Mouse (Mus musculus): ENCODE data around the gene Tef. TPM values are rescaled to one million over a fixed set of nuclear protein-coding genes. Genes with fewer than 3 reads are reported as not detected.
A peak's percentile ranks its signal among the peaks of the same experiment; 100 is the strongest.

Gene Tef
- polyA plus RNA-seq, 1 experiment from 2014 or later, result 25.5 TPM

GRCm38 (mm10) chr15:81804172-81804571, 2.0 kb downstream of the Tef start:
- DNase-seq (ENCODE audit: low spot score) (no peak), ATAC-seq (ENCODE audit: low read depth) (no peak)
- Histone ChIP-seq H3K9ac (ENCODE audit: low read depth, low read length) (no peak overlapping the region), H3K4me3 (ENCODE audit: low read depth, low read length) (no peak overlapping the region), H3K27ac (replicated peaks; ENCODE audit: low read depth, low read length) (no peak overlapping the region), H3K4me1 (ENCODE audit: control insufficient read depth, insufficient read depth, low read length) (peaks cover 49% of the 10 kb centered on the region), H3K4me2 (ENCODE audit: low read depth, low read length) (peak overlapping the region; percentile 80; the same call in 1 of the 2 replicates), H3K27me3 (replicated peaks; ENCODE audit: control insufficient read depth, insufficient read depth, low read length) (no peaks in the 10 kb centered on the region), H3K36me3 (ENCODE audit: control insufficient read depth, insufficient read depth, low read length) (no peaks in the 10 kb centered on the region), H3K9me3 (ENCODE audit: control insufficient read depth, low read length) (no peaks in the 10 kb centered on the region)
- 50% methylated on average over 1 of the region's 1 CpGs for WGBS

GRCm38 (mm10) chr15:81804883-81805282, 2.7 kb downstream of the Tef start:
- DNase-seq (ENCODE audit: low spot score) (no peak), ATAC-seq (ENCODE audit: low read depth) (no peak)
- H3K36me3 ChIP-seq (ENCODE audit: control insufficient read depth, insufficient read depth, low read length), result no peaks in the 10 kb centered on the region
- WGBS, result 68% methylated on average over 3 of the region's 3 CpGs
- no peak overlapping the region for H3K9ac ChIP-seq (ENCODE audit: low read depth, low read length)
- H3K9me3 ChIP-seq (ENCODE audit: control insufficient read depth, low read length), result no peaks in the 10 kb centered on the region
- H3K4me3 ChIP-seq (ENCODE audit: low read depth, low read length), result no peak overlapping the region
- H3K27me3 ChIP-seq (replicated peaks; ENCODE audit: control insufficient read depth, insufficient read depth, low read length), result no peaks in the 10 kb centered on the region
- peaks cover 56% of the 10 kb centered on the region for H3K4me1 ChIP-seq (ENCODE audit: control insufficient read depth, insufficient read depth, low read length)
- peak overlapping the region; percentile 48 for H3K27ac ChIP-seq (replicated peaks; ENCODE audit: low read depth, low read length)
- no peak overlapping the region for H3K4me2 ChIP-seq (ENCODE audit: low read depth, low read length)

DNA sequence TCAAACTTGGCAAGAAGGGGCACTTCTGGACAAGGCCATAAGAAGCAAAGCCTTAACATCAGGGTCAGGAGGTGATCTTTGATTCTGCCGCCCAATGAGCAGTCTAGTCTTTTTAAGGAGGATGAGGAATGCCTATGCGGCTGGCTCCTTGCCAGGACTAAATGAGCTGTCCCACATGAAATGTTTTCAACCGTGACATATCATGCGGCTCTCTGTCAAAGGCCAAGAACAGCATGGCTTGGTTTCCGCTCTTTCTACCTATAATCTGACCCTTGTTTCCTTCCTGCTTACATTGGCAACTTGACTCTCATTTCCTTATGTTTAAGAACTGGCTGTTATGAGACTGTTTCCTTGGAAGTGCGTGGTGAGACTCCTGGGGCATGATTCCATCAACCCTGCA, 3.4 kb downstream of the Tef start:
- no peak overlapping the region for H3K4me3 ChIP-seq (ENCODE audit: low read depth, low read length)
- H3K36me3 ChIP-seq (ENCODE audit: control insufficient read depth, insufficient read depth, low read length), result no peaks in the 10 kb centered on the region
- peak; percentile 68 for DNase-seq (ENCODE audit: low spot score)
- H3K9ac ChIP-seq (ENCODE audit: low read depth, low read length), result no peak overlapping the region
- H3K4me2 ChIP-seq (ENCODE audit: low read depth, low read length), result no peak overlapping the region
- no peak for ATAC-seq (ENCODE audit: low read depth)
- peaks cover 57% of the 10 kb centered on the region for H3K4me1 ChIP-seq (ENCODE audit: control insufficient read depth, insufficient read depth, low read length)
- no peaks in the 10 kb centered on the region for H3K27me3 ChIP-seq (replicated peaks; ENCODE audit: control insufficient read depth, insufficient read depth, low read length)
- no peaks in the 10 kb centered on the region for H3K9me3 ChIP-seq (ENCODE audit: control insufficient read depth, low read length)
- peak overlapping the region; percentile 48 for H3K27ac ChIP-seq (replicated peaks; ENCODE audit: low read depth, low read length)
- 30% methylated on average over 6 of the region's 6 CpGs for WGBS

GRCm38 (mm10) chr15:81806621-81807404, 4.6 kb downstream of the Tef start:
- Histone ChIP-seq H3K4me1 (ENCODE audit: control insufficient read depth, insufficient read depth, low read length) (peaks cover 57% of the 10 kb centered on the region), H3K27ac (replicated peaks; ENCODE audit: low read depth, low read length) (no peak overlapping the region), H3K4me3 (ENCODE audit: low read depth, low read length) (no peak overlapping the region), H3K9ac (ENCODE audit: low read depth, low read length) (no peak overlapping the region), H3K9me3 (ENCODE audit: control insufficient read depth, low read length) (no peaks in the 10 kb centered on the region), H3K27me3 (replicated peaks; ENCODE audit: control insufficient read depth, insufficient read depth, low read length) (no peaks in the 10 kb centered on the region), H3K4me2 (ENCODE audit: low read depth, low read length) (no peak overlapping the region), H3K36me3 (ENCODE audit: control insufficient read depth, insufficient read depth, low read length) (no peaks in the 10 kb centered on the region)
- 77% methylated on average over 4 of the region's 4 CpGs for WGBS
- no peak for DNase-seq (ENCODE audit: low spot score)
- no peak for ATAC-seq (ENCODE audit: low read depth)

GRCm38 (mm10) chr15:81808799-81809198, 6.6 kb downstream of the Tef start:
- H3K9me3 ChIP-seq (ENCODE audit: control insufficient read depth, low read length), result no peaks in the 10 kb centered on the region
- no peak for DNase-seq (ENCODE audit: low spot score)
- H3K4me1 ChIP-seq (ENCODE audit: control insufficient read depth, insufficient read depth, low read length), result peaks cover 57% of the 10 kb centered on the region
- peak overlapping the region; percentile 96; the same call in 1 of the 2 replicates for H3K27ac ChIP-seq (replicated peaks; ENCODE audit: low read depth, low read length)
- WGBS, result 53% methylated on average over 2 of the region's 2 CpGs
- no peaks in the 10 kb centered on the region for H3K36me3 ChIP-seq (ENCODE audit: control insufficient read depth, insufficient read depth, low read length)
- no peak for ATAC-seq (ENCODE audit: low read depth)
- H3K9ac ChIP-seq (ENCODE audit: low read depth, low read length), result no peak overlapping the region
- no peak overlapping the region for H3K4me3 ChIP-seq (ENCODE audit: low read depth, low read length)
- no peak overlapping the region for H3K4me2 ChIP-seq (ENCODE audit: low read depth, low read length)
- no peaks in the 10 kb centered on the region for H3K27me3 ChIP-seq (replicated peaks; ENCODE audit: control insufficient read depth, insufficient read depth, low read length)

DNA sequence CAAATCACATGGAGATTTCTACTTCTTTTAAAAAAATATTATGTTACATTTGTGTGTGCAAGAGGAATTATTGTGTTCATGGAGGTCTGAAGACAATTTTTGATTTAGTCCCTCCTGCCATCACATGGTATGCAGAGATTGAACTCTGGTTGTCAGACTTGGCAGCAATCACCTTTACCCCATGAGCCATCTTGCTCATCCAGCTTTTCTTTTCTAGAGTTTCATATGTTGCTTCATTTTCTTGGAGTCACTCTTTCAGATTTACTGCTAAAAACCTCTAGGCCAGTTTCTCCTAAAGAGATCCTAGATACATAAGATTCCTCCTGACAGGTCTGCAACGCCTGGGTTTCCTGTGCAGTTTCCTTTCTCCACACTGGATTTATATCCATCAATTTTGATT, 7.3 kb downstream of the Tef start:
- H3K4me3 ChIP-seq (ENCODE audit: low read depth, low read length), result peak overlapping the region; percentile 67; the same call in 1 of the 2 replicates
- peak overlapping the region; percentile 96 for H3K27ac ChIP-seq (replicated peaks; ENCODE audit: low read depth, low read length)
- peaks cover 52% of the 10 kb centered on the region for H3K4me1 ChIP-seq (ENCODE audit: control insufficient read depth, insufficient read depth, low read length)
- H3K4me2 ChIP-seq (ENCODE audit: low read depth, low read length), result peak overlapping the region; percentile 70
- no peaks in the 10 kb centered on the region for H3K9me3 ChIP-seq (ENCODE audit: control insufficient read depth, low read length)
- ATAC-seq (ENCODE audit: low read depth) (no peak), DNase-seq (ENCODE audit: low spot score) (no peak)
- no peaks in the 10 kb centered on the region for H3K27me3 ChIP-seq (replicated peaks; ENCODE audit: control insufficient read depth, insufficient read depth, low read length)
- no peaks in the 10 kb centered on the region for H3K36me3 ChIP-seq (ENCODE audit: control insufficient read depth, insufficient read depth, low read length)
- WGBS, result 19% methylated on average over 1 of the region's 1 CpGs
- H3K9ac ChIP-seq (ENCODE audit: low read depth, low read length), result peak overlapping the region; percentile 66; the same call in 1 of the 2 replicates

DNA sequence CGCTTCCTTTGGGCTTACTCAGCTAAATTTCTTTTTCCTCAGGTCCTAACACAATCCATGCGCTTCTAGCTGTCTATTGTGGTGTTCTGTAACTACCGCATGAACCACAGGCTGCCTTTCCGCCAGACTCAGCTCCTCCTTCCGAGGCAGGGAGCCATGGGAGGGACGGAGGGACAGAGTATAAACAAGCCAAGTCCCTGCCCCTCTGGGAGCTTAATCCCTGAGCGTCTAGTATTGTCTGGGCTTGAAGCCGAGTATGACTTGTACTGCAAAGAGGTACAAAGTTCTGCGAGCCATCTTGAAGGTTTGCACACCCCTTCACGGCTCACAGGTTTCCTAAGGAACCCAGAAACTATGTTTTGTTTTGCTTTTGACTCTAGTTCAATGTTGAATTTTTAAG, 7.9 kb downstream of the Tef start:
- Histone ChIP-seq H3K4me1 (ENCODE audit: control insufficient read depth, insufficient read depth, low read length) (peaks cover 46% of the 10 kb centered on the region), H3K27ac (replicated peaks; ENCODE audit: low read depth, low read length) (peak overlapping the region; percentile 96), H3K9me3 (ENCODE audit: control insufficient read depth, low read length) (no peaks in the 10 kb centered on the region), H3K36me3 (ENCODE audit: control insufficient read depth, insufficient read depth, low read length) (peaks cover 3% of the 10 kb centered on the region), H3K4me3 (ENCODE audit: low read depth, low read length) (peak overlapping the region; percentile 67), H3K4me2 (ENCODE audit: low read depth, low read length) (peak overlapping the region; percentile 70), H3K9ac (ENCODE audit: low read depth, low read length) (peak overlapping the region; percentile 66), H3K27me3 (replicated peaks; ENCODE audit: control insufficient read depth, insufficient read depth, low read length) (no peaks in the 10 kb centered on the region)
- DNase-seq (ENCODE audit: low spot score) (peak; percentile 96), ATAC-seq (ENCODE audit: low read depth) (peak; percentile 58)
- WGBS, result 1% methylated on average over 10 of the region's 10 CpGs

DNA sequence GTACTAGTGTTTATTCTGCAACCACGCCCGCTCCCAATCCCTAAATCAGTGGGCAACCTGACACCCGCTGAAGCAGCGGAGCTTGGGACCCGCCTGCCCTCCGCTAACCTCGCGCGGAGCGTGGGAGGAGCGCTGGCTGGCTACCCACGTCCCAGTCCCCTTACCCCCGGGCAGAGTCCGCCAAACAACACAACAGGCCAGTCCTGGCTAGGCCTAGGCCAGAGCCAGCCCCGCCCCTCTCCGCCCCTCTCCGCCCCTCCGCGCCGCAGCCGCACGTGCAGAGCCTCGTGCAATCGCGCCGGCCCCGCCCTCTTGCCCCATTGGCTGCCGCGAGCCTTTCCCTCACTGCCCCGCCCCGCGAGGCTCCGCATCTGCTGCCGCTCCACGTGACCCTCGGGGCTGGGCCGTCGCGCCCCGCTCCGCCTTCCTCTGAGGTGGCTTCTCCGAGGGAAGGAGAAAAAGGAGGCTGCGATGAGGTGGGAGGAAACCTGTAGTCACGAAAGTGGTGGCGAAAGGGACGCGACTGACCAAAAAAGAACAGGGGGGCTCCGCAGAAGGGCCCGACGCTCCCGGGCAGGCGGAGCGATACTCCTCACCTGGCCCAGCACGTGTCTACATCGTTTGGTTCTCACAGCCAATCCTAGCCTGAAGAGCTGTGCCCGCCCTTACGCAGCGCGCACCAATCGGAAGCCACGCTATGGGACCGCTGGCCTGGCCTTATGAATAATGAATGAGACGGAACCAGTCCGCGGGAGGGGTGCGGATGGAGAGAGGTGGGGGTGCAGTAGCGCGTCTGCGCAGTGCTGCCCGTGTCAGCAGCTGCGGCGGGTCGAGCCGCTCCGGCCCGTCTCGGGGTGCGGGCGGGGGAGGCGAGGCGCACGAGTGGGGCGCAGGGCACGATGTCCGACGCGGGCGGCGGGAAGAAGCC, 8.7 kb downstream of the Tef start:
- H3K4me1 ChIP-seq (ENCODE audit: control insufficient read depth, insufficient read depth, low read length), result peaks cover 38% of the 10 kb centered on the region
- H3K4me3 ChIP-seq (ENCODE audit: low read depth, low read length), result peak overlapping the region; percentile 67
- H3K9ac ChIP-seq (ENCODE audit: low read depth, low read length), result peak overlapping the region; percentile 81
- H3K27ac ChIP-seq (replicated peaks; ENCODE audit: low read depth, low read length), result peak overlapping the region; percentile 96
- DNase-seq (ENCODE audit: low spot score) (peak; percentile 100), ATAC-seq (ENCODE audit: low read depth) (peak; percentile 97)
- peaks cover 11% of the 10 kb centered on the region for H3K36me3 ChIP-seq (ENCODE audit: control insufficient read depth, insufficient read depth, low read length)
- peak overlapping the region; percentile 70 for H3K4me2 ChIP-seq (ENCODE audit: low read depth, low read length)
- no peaks in the 10 kb centered on the region for H3K9me3 ChIP-seq (ENCODE audit: control insufficient read depth, low read length)
- H3K27me3 ChIP-seq (replicated peaks; ENCODE audit: control insufficient read depth, insufficient read depth, low read length), result no peaks in the 10 kb centered on the region
- under 1% methylated on average over 59 of the region's 89 CpGs for WGBS

All from embryonic facial prominence, embryonic 14.5 days (tissue).